ENCODE assay signal across 8 mouse cellular contexts in the genomic region with DNA sequence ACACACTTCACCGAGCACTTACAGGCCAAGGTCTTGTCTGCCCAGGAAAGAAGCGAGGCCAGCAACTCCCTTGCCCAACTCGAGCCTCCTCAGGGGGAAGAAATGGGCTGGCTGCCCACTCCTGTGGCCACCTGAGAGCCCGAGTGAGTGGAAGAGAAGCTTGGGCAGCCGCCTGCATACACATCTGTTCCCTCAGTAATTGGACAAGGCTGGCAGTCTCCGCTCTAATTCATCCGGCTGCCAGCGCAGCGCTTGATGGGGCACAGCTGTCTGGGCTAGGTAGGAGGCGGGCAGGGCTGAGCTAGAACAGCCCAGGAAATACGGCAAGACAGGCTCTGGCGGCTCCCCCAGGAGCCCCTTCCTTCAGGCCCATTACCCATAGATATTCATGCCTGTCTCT.
DNase-seq lines count a peak whose midpoint lies in the region; ATAC-seq lines count a peak whose summit lies in the region.

No protein-coding gene starts in this region.

- peak overlapping the region; percentile 55 for H3K27ac ChIP-seq in forebrain, embryonic 13.5 days
- no peak overlapping the region for H3K27ac ChIP-seq in forebrain, embryonic 11.5 days (ENCODE audit: low read depth, low read length)
- H3K27ac ChIP-seq in neural tube, embryonic 12.5 days = no peak overlapping the region

- no peak overlapping the region for H3K4me2 ChIP-seq in forebrain, embryonic 13.5 days
- H3K4me2 ChIP-seq in forebrain, embryonic 11.5 days (ENCODE audit: low read depth, low read length, severe bottlenecking) = no peak overlapping the region
- no peak overlapping the region for H3K4me2 ChIP-seq in neural tube, embryonic 12.5 days (replicated peaks)

- 68% methylated on average over 12 of the region's 12 CpGs for WGBS in forebrain, embryonic 13.5 days
- 94% methylated on average over 12 of the region's 12 CpGs for WGBS in forebrain, embryonic 11.5 days
- WGBS in neural tube, embryonic 12.5 days = 78% methylated on average over 12 of the region's 12 CpGs

- H3K9me3 ChIP-seq in forebrain, embryonic 13.5 days (replicated peaks) = no peaks in the 10 kb centered on the region
- H3K9me3 ChIP-seq in forebrain, embryonic 11.5 days (ENCODE audit: control insufficient read depth, low read length) = no peaks in the 10 kb centered on the region
- no peaks in the 10 kb centered on the region for H3K9me3 ChIP-seq in neural tube, embryonic 12.5 days

- peak; percentile 53; the same call in 1 of the 2 replicates for ATAC-seq in forebrain, embryonic 13.5 days
- no peak for ATAC-seq in forebrain, embryonic 11.5 days (replicated peaks; ENCODE audit: low FRiP score)
- peak; percentile 45; the same call in 1 of the 2 replicates for ATAC-seq in neural tube, embryonic 12.5 days (ENCODE audit: low FRiP score, low read depth)
- no peak for ATAC-seq in megakaryocyte, adult 5-6 weeks (ENCODE audit: poor library complexity, severe bottlenecking)
- no peak for ATAC-seq in erythroblast, adult 5-6 weeks (replicated peaks; ENCODE audit: low FRiP score, poor library complexity, severe bottlenecking)

- H3K4me1 ChIP-seq in forebrain, embryonic 13.5 days = peaks cover 3% of the 10 kb centered on the region; the same call in 1 of the 2 replicates
- H3K4me1 ChIP-seq in forebrain, embryonic 11.5 days (replicated peaks; ENCODE audit: control insufficient read depth, insufficient read depth, low read length) = no peaks in the 10 kb centered on the region
- H3K4me1 ChIP-seq in neural tube, embryonic 12.5 days = no peaks in the 10 kb centered on the region

- no peak for DNase-seq in forebrain, embryonic 11.5 days (ENCODE audit: low spot score)
- no peak for DNase-seq in neural tube, embryonic 10.5 days (ENCODE audit: extremely low spot score, low spot score)
- peak; percentile 21 to 56 for DNase-seq in lung, adult 18-20 months
- no peak for DNase-seq in Muller cell, postnatal 12 days (ENCODE audit: inconsistent ontology term)

- no peak overlapping the region for H3K4me3 ChIP-seq in forebrain, embryonic 13.5 days
- H3K4me3 ChIP-seq in forebrain, embryonic 11.5 days (ENCODE audit: low read depth, low read length) = no peak overlapping the region
- no peak overlapping the region for H3K4me3 ChIP-seq in neural tube, embryonic 12.5 days

- H3K36me3 ChIP-seq in forebrain, embryonic 13.5 days (ENCODE audit: poor library complexity, severe bottlenecking) = peaks cover 71% of the 10 kb centered on the region
- H3K36me3 ChIP-seq in forebrain, embryonic 11.5 days (ENCODE audit: control insufficient read depth, insufficient read depth, low read length) = peaks cover 3% of the 10 kb centered on the region; the same call in 1 of the 2 replicates
- peaks cover 79% of the 10 kb centered on the region for H3K36me3 ChIP-seq in neural tube, embryonic 12.5 days

- H3K27me3 ChIP-seq in forebrain, embryonic 13.5 days = no peaks in the 10 kb centered on the region
- H3K27me3 ChIP-seq in forebrain, embryonic 11.5 days (ENCODE audit: control insufficient read depth, insufficient read depth, low read length) = no peaks in the 10 kb centered on the region
- no peaks in the 10 kb centered on the region for H3K27me3 ChIP-seq in neural tube, embryonic 12.5 days (replicated peaks)

- no peak overlapping the region for H3K9ac ChIP-seq in forebrain, embryonic 13.5 days
- no peak overlapping the region for H3K9ac ChIP-seq in forebrain, embryonic 11.5 days (ENCODE audit: low read length)
- H3K9ac ChIP-seq in neural tube, embryonic 12.5 days = no peak overlapping the region

Comparison
In these comparisons a context has a peak if more than half of its experiments do, and no peak if none do; other contexts are left out.
1. ATAC-seq: peak in forebrain, embryonic 13.5 days (single experiment) and neural tube, embryonic 12.5 days (single experiment); none in forebrain, embryonic 11.5 days (single experiment), megakaryocyte, adult 5-6 weeks (single experiment) and erythroblast, adult 5-6 weeks (single experiment).
2. DNase-seq: peak in lung, adult 18-20 months (2 of 2); none in forebrain, embryonic 11.5 days (single experiment), neural tube, embryonic 10.5 days (single experiment) and Muller cell, postnatal 12 days (single experiment).